Mouse (Mus musculus): ENCODE data around the gene Rab35. TPM values are rescaled to one million over a fixed set of nuclear protein-coding genes. Genes with fewer than 3 reads are reported as not detected.

Gene Rab35
- polyA plus RNA-seq, 1 experiment from 2014 or later, result 7.0 TPM

Small RNA genes lying within 50 kb of the gene (microRNA-seq; reads per million reads assigned to microRNA genes)
- gene Mir7030, result not detected

Other genes starting within 250 kb of the Rab35 start
- 3.9 and 6.0 TPM in 2 replicates for gene Msi1, start 202.3 kb upstream of the Rab35 start, polyA plus RNA-seq (2015; fragmentation: Nextera tagmentation; extraction: Ambion mirVana)
- gene Pla2g1b, start 165.6 kb upstream of the Rab35 start, polyA plus RNA-seq (2015; fragmentation: Nextera tagmentation; extraction: Ambion mirVana), result 9.7 and 9.8 TPM in 2 replicates
- gene Sirt4, start 147.2 kb upstream of the Rab35 start, polyA plus RNA-seq (2015; fragmentation: Nextera tagmentation; extraction: Ambion mirVana), result 28.1 and 31.4 TPM in 2 replicates
- gene Pxn, start 125.2 kb upstream of the Rab35 start, polyA plus RNA-seq (2015; fragmentation: Nextera tagmentation; extraction: Ambion mirVana), result 70.1 and 74.4 TPM in 2 replicates
- 1,507 and 1,565 TPM in 2 replicates for gene Rplp0, start 72.4 kb upstream of the Rab35 start, polyA plus RNA-seq (2015; fragmentation: Nextera tagmentation; extraction: Ambion mirVana)
- gene Gcn1l1, start 66.7 kb upstream of the Rab35 start, polyA plus RNA-seq (2015; fragmentation: Nextera tagmentation; extraction: Ambion mirVana), result 32.9 and 35.1 TPM in 2 replicates
- gene Bicdl1, start 99.7 kb downstream of the Rab35 start, polyA plus RNA-seq (2015; fragmentation: Nextera tagmentation; extraction: Ambion mirVana), result 10.4 and 11.2 TPM in 2 replicates
- gene Cit, start 213.4 kb downstream of the Rab35 start, polyA plus RNA-seq (2015; fragmentation: Nextera tagmentation; extraction: Ambion mirVana), result 46.0 and 50.1 TPM in 2 replicates

Data from lung, embryonic 16.5 days (tissue).